Mouse (Mus musculus): ENCODE data around the gene Rere. TPM values are rescaled to one million over a fixed set of nuclear protein-coding genes. Genes with fewer than 3 reads are reported as not detected.
"Not testable (repeated sequence)": the region's sequence is repeated elsewhere in the genome, so short reads cannot be mapped to it uniquely, and the experiment has no call there.

The Rere gene
- total RNA-seq, 2 experiments from 2014 or later: 13.8 to 49.5 TPM

GRCm38 (mm10) chr4:150282631-150283334 lies 1.3 kb downstream of the Rere start:
- no peak for ATAC-seq (replicated peaks; ENCODE audit: poor library complexity)

- ATAC-seq (replicated peaks; ENCODE audit: poor library complexity): no peak
These were observed 1.8 kb downstream of the Rere start for GRCm38 (mm10) chr4:150283335-150283638.

GRCm38 (mm10) chr4:150283993-150284392 lies 2.5 kb downstream of the Rere start:
- ATAC-seq (replicated peaks; ENCODE audit: poor library complexity): 0 out of 2 replicates have a peak, but pooled peaks have one; percentile 18

GRCm38 (mm10) chr4:150286980-150287379 lies 5.5 kb downstream of the Rere start:
- no peak for ATAC-seq (replicated peaks; ENCODE audit: poor library complexity)

GRCm38 (mm10) chr4:150287463-150287862 lies 6.0 kb downstream of the Rere start:
- ATAC-seq (replicated peaks; ENCODE audit: poor library complexity): not testable (repeated sequence)

GRCm38 (mm10) chr4:150291900-150292299 lies 10.5 kb downstream of the Rere start:
- ATAC-seq (replicated peaks; ENCODE audit: poor library complexity): 0 out of 2 replicates have a peak, but pooled peaks have one; percentile 34

GRCm38 (mm10) chr4:150294870-150295269 lies 13.4 kb downstream of the Rere start:
- ATAC-seq (replicated peaks; ENCODE audit: poor library complexity): no peak

GRCm38 (mm10) chr4:150295966-150296365 lies 14.5 kb downstream of the Rere start:
- ATAC-seq (replicated peaks; ENCODE audit: poor library complexity): peak; percentile 77

- ATAC-seq (replicated peaks; ENCODE audit: poor library complexity): no peak
These were observed 21.3 kb downstream of the Rere start for GRCm38 (mm10) chr4:150302726-150303125.

- no peak for ATAC-seq (replicated peaks; ENCODE audit: poor library complexity)
These were observed 25.3 kb downstream of the Rere start for GRCm38 (mm10) chr4:150306701-150307100.

- ATAC-seq (replicated peaks; ENCODE audit: poor library complexity): no peak
These were observed 25.8 kb downstream of the Rere start for GRCm38 (mm10) chr4:150307226-150307625.

- no peak for ATAC-seq (replicated peaks; ENCODE audit: poor library complexity)
These were observed 30.0 kb downstream of the Rere start for GRCm38 (mm10) chr4:150311431-150311830.

GRCm38 (mm10) chr4:150312646-150313045 lies 31.2 kb downstream of the Rere start:
- no peak for ATAC-seq (replicated peaks; ENCODE audit: poor library complexity)

GRCm38 (mm10) chr4:150315301-150315700 lies 33.9 kb downstream of the Rere start:
- no peak for ATAC-seq (replicated peaks; ENCODE audit: poor library complexity)

GRCm38 (mm10) chr4:150316546-150316945 lies 35.1 kb downstream of the Rere start:
- ATAC-seq (replicated peaks; ENCODE audit: poor library complexity): peak; percentile 79

GRCm38 (mm10) chr4:150325046-150325801 lies 43.8 kb downstream of the Rere start:
- ATAC-seq (replicated peaks; ENCODE audit: poor library complexity): no peak

- no peak for ATAC-seq (replicated peaks; ENCODE audit: poor library complexity)
These were observed 44.6 kb downstream of the Rere start for GRCm38 (mm10) chr4:150326005-150326404.

GRCm38 (mm10) chr4:150327476-150327875 lies 46.0 kb downstream of the Rere start:
- ATAC-seq (replicated peaks; ENCODE audit: poor library complexity): 0 out of 2 replicates have a peak, but pooled peaks have one; percentile 39

GRCm38 (mm10) chr4:150333927-150334682 lies 52.7 kb downstream of the Rere start:
- no peak for ATAC-seq (replicated peaks; ENCODE audit: poor library complexity)

- no peak for ATAC-seq (replicated peaks; ENCODE audit: poor library complexity)
These were observed 55.8 kb downstream of the Rere start for GRCm38 (mm10) chr4:150337260-150337659.

GRCm38 (mm10) chr4:150338906-150339650 lies 57.6 kb downstream of the Rere start:
- ATAC-seq (replicated peaks; ENCODE audit: poor library complexity): no peak

Data from megakaryocyte progenitor cell, adult 5-6 weeks (primary cell).